Mouse (Mus musculus): Measurements from ENCODE around the gene Dnah7c.
A peak's percentile ranks its signal among the peaks of the same experiment; 100 is the strongest.
"Not testable (repeated sequence)": the region's sequence is repeated elsewhere in the genome, so short reads cannot be mapped to it uniquely, and the experiment has no call there.

Gene Dnah7c

DNA sequence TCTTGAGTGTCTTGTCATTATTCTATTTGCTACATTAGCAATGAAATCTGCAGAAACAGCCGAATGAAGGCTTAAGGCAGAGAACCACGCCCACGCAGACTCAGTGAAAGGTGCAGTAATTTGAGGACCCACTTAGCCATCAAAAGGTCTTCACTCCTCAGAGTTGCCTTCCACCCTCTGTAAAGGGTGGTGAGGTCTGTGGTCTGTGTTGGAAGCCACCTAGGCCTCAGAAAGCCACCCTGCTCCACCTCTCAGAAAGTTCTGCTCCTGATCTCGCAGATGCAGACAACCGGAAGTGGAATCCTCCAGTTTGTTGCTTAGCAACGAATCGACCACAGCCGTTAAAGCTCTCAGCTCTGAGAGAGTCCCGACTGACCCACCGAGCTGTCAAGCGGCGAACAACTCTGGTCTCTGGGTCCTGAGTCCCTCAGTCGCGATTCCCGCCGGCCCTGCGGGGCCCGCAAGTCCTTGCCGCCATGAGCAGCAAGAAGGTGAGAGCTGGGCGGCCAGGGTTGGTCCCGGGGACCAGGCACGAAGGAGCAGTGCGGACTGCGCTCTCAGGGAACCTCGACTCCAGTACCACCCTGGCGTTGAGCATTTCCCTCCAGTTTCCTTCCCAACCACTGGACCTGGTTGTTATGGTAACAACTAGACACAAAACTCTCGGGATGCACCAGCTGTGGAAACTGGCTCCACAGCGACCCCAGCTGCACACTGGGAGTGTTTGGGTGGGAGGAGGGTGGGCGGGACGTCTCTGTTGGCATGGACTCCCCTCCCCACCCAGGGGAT lies at the start of gene Dnah7c:
TSS of gene Dnah7c (plus strand) at position 456 of the 789 bp plus-strand sequence.
- DNase-seq (ENCODE audit: extremely low read depth, low read depth, low spot score) = no peak

DNA sequence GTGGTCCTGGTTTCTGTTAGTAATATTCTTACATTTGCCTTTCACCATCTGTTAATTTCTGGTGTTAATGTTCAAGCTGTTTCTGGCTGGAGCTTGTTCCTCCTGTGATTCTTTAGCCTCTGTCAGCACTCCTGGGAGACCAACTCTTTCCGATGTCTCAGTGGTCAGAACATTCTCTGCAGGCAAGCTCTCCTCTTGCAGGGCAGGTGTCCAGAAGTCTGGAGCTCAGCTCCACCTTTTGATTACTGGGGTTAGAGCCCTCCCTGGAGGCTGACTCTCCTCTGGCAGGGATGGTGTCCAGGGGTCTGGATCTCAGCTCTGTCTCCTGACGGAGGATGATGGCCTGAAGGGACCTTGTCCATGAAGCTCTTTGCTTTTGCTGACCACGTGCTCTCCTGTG lies 44.8 kb upstream of the Dnah7c start:
- DNase-seq (ENCODE audit: extremely low read depth, low read depth, low spot score) = not testable (repeated sequence)

DNA sequence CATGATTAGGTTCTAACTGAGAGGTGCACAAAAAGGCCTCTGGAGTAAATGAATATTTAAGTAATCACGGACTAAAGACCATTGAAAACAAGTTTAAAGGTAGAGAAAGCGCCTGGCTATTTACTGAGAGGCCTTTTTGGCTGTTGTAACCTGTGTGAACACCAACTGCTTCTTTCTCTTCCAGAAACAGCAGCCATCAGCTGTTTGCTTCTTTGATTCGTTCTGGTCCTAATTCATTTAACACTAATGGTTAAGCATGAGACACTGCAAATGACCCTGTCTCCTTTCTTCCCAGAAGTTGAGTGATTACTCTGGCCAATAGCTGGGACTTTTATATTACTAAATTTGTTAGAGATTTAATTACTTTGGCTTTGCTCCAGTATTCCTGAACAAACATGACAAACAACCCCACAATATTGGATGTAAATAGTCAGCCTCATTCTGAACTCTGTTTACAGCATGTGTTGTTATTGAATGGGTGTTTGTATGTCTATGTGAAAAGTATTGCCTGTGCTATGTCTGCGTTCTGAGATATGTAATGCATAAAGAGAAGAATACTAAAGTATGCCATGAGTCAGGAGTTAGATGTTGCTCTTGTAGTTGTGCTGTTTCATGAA lies 30.6 kb upstream of the Dnah7c start:
- not testable (repeated sequence) for DNase-seq (ENCODE audit: extremely low read depth, low read depth, low spot score)

DNA sequence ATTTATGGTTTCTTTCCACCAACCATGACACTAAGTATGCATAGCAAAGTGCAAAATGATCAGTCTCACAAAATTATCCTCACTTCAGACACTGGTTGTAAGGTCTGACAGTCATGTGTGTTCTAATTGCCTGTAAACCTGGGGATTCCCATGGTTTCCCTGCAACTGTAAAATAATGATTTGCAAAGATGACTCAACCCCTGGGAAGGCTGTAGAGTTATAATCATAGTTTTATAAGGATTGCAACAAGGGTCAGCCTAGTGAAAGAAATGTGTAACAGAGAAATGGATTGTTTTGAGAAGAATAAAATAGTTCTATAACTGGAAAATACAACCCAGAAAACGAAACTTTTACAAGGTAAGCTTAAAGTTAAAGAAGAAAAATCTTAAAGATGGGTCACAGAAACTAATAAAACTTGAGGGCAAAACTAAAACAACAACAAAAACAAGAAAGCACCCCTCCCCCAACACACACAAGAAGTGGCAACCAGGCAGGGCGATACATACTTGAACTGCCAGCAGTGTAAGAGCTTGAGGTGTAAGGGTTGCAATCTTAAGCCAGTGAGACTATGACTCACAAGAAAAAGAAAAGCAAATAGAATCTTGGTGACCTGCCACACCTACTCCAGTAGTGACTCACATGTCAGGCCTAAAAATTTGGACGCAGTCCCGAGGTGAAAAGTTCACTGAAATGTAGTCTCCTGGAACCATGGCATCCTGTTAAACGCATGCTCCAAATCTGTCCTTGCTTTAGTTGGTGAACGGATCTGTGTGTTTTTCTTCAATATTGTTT lies 16.9 kb upstream of the Dnah7c start:
- DNase-seq (ENCODE audit: extremely low read depth, low read depth, low spot score) = peak; percentile 89

DNA sequence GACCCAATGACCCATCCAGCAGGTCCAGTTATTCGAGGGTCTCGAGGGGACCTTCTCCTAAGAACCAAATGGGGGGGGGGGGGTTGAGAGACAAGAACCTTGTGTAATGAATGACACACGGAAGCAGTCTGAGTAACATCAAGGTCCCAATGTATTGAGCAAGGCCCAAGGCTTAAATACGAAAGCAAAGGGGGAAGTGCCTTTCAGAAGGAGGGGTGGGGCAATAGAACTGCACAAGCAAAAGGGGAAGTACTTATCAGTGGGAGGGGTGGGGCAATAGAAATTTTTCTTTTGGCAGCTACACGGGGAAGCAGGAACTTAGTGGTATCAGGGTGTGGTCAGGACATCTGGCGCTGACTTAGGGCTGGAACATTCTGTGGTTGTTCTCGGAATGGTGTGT lies 10.6 kb upstream of the Dnah7c start:
- not testable (repeated sequence) for DNase-seq (ENCODE audit: extremely low read depth, low read depth, low spot score)

DNA sequence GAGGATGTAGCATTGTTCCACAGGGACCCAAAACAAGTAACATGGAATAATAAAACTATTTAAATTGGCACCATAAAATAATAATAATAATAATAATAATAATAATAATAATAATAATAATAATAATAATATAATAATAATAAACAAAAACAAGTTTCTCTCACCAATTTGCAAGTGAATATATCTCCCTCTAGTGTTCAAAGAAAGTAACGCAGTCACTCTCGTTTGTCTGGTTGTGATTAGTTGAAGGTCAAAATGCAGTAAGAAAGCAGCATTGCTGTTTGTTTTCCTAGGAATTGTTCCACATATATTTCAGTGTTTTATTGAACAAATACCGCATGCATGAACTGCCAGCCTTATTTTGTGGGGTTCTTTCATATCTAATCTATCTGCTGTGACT lies 8.4 kb upstream of the Dnah7c start:
- not testable (repeated sequence) for DNase-seq (ENCODE audit: extremely low read depth, low read depth, low spot score)

DNA sequence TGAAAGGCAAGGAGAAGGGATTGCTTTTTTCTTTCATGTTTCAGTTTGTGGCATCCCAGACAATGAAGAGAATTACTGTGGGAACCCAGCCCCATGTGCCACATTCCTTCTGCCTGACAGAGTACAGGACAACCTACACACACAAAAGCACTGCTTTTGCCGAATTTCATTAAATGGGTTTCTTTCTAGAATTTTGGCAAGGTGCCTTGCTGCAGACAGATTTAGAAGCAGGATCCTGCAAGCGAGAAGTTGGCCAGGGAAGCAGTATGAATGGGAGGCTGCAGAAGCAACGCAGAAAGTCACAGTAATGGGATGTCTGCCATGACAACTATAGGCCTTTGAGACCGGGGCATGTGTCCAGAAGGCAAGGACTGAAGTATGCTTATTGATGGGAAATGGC lies 6.4 kb upstream of the Dnah7c start:
- not testable (repeated sequence) for DNase-seq (ENCODE audit: extremely low read depth, low read depth, low spot score)

DNA sequence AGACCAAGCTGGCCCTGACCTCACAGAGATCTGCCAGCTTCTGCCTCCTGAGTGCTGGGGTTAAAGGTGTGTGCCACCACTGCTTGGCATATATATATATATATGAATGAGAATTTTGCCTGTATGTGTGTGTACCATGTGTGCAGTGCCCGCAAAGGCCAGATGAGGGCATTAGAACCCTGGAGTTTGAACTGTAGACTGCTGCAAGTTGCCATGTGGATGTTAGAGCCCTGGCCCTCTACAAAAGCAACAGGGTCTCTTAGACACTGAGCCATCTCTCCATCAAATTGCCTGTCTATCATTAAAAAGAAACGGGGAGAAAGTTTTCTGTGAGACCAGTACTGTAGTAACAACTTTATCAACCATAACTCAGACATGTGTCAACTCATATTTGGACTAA lies 3.0 kb downstream of the Dnah7c start:
- no peak for DNase-seq (ENCODE audit: extremely low read depth, low read depth, low spot score)

DNA sequence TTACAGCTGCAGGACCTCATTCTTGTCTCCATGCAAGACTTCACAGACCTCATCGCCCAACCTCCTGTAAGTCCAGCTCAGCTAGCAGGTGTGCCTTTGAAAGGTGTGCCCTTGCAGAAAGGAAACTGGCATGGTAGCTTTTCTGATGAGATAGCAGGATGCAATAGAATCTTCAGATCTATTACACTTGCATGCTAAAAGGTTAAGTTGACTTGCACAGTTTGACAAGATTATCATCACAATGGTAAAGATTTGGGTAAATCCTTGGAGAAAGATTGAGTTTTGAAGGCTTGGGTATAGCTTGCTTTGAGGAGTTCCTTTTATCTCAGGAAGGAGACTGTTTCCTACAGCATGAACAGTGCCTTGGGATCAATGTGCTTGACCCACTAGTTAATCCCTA lies 89.3 kb downstream of the Dnah7c start:
- not testable (repeated sequence) for DNase-seq (ENCODE audit: extremely low read depth, low read depth, low spot score)

DNA sequence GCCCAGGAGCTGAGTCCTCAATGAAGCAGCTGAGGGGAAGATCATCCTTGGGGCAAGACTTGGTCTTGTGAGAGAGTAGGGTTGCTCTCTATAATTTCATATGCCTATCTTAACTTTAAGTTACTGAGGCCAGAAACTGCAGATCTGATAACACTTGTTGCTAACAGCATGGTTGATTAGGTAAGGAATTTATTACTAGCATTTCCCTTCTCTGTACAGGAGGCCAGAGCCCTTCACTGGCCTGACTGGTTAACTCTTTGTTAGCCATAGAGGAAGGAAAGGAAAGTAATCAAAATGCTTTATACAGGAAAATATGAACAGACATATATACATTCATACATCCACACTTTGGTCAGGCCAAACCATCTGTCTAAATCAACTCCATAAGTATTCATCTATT lies 95.6 kb downstream of the Dnah7c start:
- no peak for DNase-seq (ENCODE audit: extremely low read depth, low read depth, low spot score)

DNA sequence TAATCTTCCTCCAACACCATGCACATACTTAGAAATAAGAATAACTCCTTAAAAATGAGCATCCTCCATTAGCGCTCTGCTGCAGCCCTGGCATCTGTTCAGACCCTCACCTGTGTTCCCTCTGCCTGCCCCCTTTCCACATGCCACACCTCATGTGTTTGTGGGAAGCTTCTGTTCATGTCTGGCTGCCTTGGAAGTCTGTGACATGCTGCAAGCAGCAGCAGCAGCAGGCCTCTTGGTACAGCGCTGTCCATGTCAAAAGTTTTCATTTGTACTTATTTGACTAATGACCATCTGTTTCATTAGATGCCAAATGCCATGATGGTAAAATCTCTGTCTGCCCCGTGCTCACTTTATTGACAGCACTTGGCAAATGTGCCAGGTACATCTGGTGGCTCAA lies 101.1 kb downstream of the Dnah7c start:
- DNase-seq (ENCODE audit: extremely low read depth, low read depth, low spot score) = not testable (repeated sequence)

DNA sequence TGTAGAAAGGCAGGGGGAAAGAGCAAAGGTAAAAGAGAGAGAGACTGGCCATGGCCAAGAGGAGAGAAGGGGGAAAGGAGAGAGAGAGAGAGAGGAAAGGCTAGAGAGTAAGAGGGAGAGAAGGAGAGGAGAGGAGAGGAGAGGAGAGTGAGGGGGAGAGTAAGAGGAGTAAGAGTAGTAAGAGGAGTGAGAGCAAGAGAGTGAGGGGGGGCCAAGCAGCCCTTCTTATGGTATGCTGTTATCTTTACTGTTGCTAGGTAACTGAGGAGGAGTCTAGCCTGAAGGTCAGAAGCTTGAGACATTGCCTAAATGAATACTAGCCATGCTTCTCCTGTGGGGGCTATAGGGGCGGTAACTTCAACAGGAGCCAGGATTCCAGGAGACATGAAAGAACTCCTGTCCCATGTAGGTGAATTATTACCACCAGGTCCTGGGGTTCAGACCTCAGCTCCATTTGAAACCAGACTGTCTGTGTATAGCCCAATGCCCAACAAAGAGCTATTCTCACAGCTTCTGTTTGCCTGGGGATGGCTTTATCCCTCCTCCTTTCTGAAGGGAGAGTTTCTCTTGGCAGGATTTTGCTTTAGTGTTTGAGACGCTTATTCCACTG lies 119.5 kb downstream of the Dnah7c start:
- no peak for DNase-seq (ENCODE audit: extremely low read depth, low read depth, low spot score)

DNA sequence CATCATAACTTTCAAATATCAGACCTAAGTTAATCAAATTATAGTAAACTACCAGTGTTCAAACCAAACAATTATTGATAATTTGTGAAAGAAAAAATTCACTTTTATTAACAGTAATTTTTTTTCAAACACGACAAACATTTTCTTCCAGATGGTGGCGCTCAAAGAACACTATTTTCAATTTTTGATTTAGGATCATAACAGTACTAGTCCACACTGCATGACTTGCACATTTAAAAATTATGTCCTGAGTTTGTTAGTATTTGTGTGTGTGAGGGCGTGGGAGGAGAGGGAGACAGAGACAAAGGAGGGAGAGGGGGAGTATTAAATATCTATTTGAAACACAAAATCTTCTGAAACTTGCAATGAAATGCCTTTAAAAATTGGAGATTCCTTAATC lies 155.0 kb downstream of the Dnah7c start:
- DNase-seq (ENCODE audit: extremely low read depth, low read depth, low spot score) = no peak

DNA sequence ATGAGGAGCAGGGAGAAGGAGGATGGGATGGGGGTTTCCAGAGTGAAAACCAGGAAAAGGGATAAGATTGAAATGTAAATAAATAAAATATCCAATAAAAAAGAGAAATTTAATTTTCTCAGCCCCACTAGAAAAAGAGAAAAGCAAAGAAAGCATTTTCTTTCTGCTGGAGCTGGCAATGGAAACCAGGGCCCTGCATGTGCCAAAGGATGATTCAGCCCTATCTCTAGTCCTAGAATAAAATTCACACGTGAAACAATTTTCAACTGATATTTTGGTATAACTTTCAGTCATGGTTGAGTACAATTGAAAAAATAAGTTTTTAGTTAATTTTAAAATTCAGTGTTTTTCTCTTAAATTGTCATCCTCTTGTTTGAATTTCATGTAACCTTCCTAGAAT lies 168.4 kb downstream of the Dnah7c start:
- DNase-seq (ENCODE audit: extremely low read depth, low read depth, low spot score) = not testable (repeated sequence)

DNA sequence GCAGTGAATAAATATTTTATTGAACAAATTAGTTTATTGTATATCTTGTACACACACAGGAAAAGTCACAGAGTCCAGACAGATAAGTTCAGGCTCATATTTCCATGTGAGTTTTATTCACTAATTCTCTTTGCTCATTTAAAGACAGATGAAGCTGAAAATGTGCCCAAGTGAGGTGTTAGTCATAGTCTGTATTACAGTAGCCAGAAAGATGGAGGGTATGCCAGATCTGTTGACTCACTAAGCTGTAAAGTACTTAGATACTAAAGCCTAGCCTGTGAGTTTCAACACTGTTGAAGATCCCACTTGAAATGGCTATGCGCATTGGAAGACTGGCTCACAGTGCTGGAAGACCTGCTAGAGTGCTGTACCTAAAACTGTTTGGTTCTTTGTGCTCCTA lies 171.0 kb downstream of the Dnah7c start:
- not testable (repeated sequence) for DNase-seq (ENCODE audit: extremely low read depth, low read depth, low spot score)

DNA sequence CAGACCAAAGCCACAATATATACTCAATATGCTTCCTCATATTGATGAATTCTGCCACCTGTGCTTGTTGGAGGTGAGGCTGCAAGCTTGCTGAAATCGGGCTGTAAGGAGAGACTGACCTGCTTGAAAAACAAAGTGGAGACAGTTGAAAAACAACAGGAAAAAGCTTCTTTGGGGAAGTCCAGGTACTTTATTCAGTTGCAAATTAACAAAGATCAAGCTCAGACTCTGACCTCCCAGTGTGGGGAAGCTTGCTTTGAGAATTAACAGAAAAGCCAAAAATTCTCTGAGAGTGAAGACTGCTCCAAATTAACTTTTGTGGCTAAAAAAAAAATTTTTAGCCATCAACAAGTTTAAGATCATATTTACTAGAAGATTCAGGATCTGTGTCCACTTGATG lies 194.9 kb downstream of the Dnah7c start:
- no peak for DNase-seq (ENCODE audit: extremely low read depth, low read depth, low spot score)

DNA sequence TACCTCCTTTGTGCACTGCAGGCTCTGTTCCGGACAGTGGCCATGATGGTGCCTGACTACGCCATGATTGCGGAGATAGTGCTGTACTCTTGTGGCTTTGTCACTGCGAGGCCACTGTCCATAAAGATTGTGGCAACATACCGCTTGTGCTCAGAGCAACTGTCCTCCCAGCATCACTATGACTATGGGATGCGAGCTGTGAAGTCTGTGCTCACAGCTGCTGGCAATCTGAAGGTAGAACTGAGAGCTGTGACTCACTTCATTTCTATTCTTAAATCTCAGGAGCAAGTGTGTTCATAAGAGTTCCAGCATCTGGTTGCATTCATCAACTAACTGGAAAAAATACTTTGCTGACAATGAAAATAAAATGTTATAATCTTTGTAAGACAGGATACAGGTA lies 200.5 kb downstream of the Dnah7c start:
- not testable (repeated sequence) for DNase-seq (ENCODE audit: extremely low read depth, low read depth, low spot score)

DNA sequence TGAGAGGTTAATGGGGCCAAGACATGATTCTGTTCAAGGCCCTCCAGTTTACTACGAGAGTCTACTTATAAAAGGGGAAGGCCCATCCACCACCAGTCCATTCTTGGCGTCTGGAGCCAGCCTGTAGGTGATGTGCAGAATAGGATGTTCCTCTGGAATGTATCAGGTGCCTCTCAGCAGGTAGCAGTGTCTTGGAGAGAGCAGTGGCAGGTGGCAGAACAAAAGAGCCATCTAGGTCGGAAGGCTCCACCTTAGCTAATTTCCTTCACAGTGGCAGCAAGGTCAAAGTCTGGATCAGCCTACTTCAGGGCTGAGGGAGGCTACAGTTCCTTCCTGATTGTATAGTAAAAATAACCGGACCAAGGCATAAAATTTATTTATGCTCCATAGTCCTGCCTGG lies 224.4 kb downstream of the Dnah7c start:
- DNase-seq (ENCODE audit: extremely low read depth, low read depth, low spot score) = not testable (repeated sequence)

DNA sequence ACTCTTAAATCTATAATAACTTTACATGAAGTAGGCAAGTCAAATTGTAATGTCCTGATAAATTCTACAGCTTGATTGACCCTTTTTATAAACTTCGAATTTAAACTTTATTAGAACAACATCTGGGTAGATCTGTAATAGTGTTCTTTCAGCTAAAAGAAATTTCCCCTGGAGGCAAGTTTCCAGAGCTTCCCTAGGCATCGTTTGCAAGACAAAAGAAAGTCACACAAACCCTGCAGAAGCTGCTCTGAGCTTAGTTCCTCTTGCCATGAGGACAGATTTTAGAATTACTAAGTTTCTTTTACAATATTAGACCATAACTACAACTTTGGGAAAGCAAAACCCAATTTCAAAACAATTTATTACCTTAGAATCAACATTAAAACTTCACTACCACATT lies 227.3 kb downstream of the Dnah7c start:
- not testable (repeated sequence) for DNase-seq (ENCODE audit: extremely low read depth, low read depth, low spot score)

DNA sequence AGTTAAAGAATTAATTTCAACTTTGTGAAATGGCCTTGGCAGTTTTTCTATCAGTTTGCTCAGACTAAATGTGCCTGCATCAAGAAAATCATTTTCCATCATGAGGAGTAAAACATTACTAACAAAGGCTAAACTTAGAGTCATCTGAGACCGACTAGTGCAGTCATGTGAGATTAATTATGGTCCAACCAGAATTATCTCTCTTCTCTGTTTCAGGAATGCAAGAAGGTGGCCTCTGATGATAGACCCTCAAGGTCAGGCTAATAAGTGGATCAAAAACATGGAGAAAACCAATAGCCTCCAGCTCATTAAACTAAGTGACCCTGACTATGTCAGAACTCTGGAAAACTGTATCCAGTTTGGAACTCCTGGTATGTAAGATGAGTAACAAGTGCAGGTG lies 299.4 kb downstream of the Dnah7c start:
- DNase-seq (ENCODE audit: extremely low read depth, low read depth, low spot score) = not testable (repeated sequence)

DNA sequence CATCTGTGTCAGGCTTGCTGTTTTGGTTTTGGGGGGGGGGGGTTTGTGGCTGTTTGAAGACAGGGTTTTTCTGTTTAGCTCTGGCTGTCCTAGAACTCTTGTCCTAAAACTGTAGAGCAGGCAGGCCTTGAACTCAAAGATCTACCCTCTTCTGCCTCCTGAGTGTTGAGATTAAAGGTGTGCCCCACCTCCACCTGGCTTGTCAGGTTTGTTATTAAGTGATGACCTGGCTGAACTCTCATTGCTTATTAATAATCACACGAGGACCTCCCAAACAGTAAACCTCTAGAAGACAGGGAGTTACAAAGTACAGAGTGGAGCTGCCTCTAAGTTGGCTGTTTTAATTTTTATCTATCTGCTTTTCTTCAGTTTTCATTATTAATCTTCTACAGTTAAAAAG lies 299.9 kb downstream of the Dnah7c start:
- no peak for DNase-seq (ENCODE audit: extremely low read depth, low read depth, low spot score)
